Mouse (Mus musculus): ENCODE data around the gene Malsu1.
A peak's percentile ranks its signal among the peaks of the same experiment; 100 is the strongest.

Malsu1 gene

GRCm38 (mm10) chr6:49073304-49074116, at the start of gene Malsu1:
Malsu1 (plus strand) TSS chr6:49073795.
- peak; percentile 100 for DNase-seq

GRCm38 (mm10) chr6:49025290-49025689, 48.3 kb upstream of the Malsu1 start:
- no peak for DNase-seq

GRCm38 (mm10) chr6:49026496-49026895, 47.1 kb upstream of the Malsu1 start:
- peak; percentile 49 for DNase-seq

GRCm38 (mm10) chr6:49028019-49028418, 45.6 kb upstream of the Malsu1 start:
- DNase-seq: peak; percentile 82

GRCm38 (mm10) chr6:49028708-49029107, 44.9 kb upstream of the Malsu1 start:
- peak; percentile 68 for DNase-seq

- no peak for DNase-seq
These were observed 42.4 kb upstream of the Malsu1 start for GRCm38 (mm10) chr6:49031230-49031629.

- no peak for DNase-seq
These were observed 40.8 kb upstream of the Malsu1 start for GRCm38 (mm10) chr6:49032783-49033182.

- DNase-seq: peak; percentile 90
These were observed 37.0 kb upstream of the Malsu1 start, which contains the start of gene Gpnmb for GRCm38 (mm10) chr6:49036275-49037267. Gpnmb (plus strand) TSS chr6:49036546.

- DNase-seq: peak; percentile 87
These were observed 36.3 kb upstream of the Malsu1 start for GRCm38 (mm10) chr6:49037268-49037662.

GRCm38 (mm10) chr6:49039470-49040180, 34.0 kb upstream of the Malsu1 start:
- peak; percentile 86 for DNase-seq

- peak; percentile 61 for DNase-seq
These were observed 27.1 kb upstream of the Malsu1 start for GRCm38 (mm10) chr6:49046502-49046901.

- peak; percentile 71 for DNase-seq
These were observed 26.6 kb upstream of the Malsu1 start for GRCm38 (mm10) chr6:49046976-49047375.

- peak; percentile 80 for DNase-seq
These were observed 25.7 kb upstream of the Malsu1 start for GRCm38 (mm10) chr6:49047848-49048247.

GRCm38 (mm10) chr6:49048395-49048794, 25.2 kb upstream of the Malsu1 start:
- peak; percentile 72 for DNase-seq

- DNase-seq: peak; percentile 35
These were observed 22.8 kb upstream of the Malsu1 start for GRCm38 (mm10) chr6:49050677-49051410.

- peak; percentile 64 for DNase-seq
These were observed 21.4 kb upstream of the Malsu1 start for GRCm38 (mm10) chr6:49052191-49052590.

GRCm38 (mm10) chr6:49055256-49055733, 18.3 kb upstream of the Malsu1 start:
- peak; percentile 86 for DNase-seq

GRCm38 (mm10) chr6:49056009-49056408, 17.6 kb upstream of the Malsu1 start:
- DNase-seq: no peak

GRCm38 (mm10) chr6:49057053-49058021, 16.3 kb upstream of the Malsu1 start:
- DNase-seq: peak; percentile 89

GRCm38 (mm10) chr6:49068361-49068760, 5.2 kb upstream of the Malsu1 start:
- peak; percentile 4 for DNase-seq

GRCm38 (mm10) chr6:49074117-49074490, 509 bp downstream of the Malsu1 start:
- no peak for DNase-seq
